Mouse (Mus musculus) heart, postnatal 4 days (tissue): ENCODE measurements at regions not wholly inside any gene's neighbourhood (a gene's known extent, or its start where the extent isn't known, plus 50 kb on each side); places are given as distances from the start of the nearest gene placed in this dataset.
"Not testable (repeated sequence)": the region's sequence is repeated elsewhere in the genome, so short reads cannot be mapped to it uniquely, and the experiment has no call there.

Source experiments
- DNase-seq: peaks from one replicate; pipeline ENCODE4 v3.0.0; 2021

DNA sequence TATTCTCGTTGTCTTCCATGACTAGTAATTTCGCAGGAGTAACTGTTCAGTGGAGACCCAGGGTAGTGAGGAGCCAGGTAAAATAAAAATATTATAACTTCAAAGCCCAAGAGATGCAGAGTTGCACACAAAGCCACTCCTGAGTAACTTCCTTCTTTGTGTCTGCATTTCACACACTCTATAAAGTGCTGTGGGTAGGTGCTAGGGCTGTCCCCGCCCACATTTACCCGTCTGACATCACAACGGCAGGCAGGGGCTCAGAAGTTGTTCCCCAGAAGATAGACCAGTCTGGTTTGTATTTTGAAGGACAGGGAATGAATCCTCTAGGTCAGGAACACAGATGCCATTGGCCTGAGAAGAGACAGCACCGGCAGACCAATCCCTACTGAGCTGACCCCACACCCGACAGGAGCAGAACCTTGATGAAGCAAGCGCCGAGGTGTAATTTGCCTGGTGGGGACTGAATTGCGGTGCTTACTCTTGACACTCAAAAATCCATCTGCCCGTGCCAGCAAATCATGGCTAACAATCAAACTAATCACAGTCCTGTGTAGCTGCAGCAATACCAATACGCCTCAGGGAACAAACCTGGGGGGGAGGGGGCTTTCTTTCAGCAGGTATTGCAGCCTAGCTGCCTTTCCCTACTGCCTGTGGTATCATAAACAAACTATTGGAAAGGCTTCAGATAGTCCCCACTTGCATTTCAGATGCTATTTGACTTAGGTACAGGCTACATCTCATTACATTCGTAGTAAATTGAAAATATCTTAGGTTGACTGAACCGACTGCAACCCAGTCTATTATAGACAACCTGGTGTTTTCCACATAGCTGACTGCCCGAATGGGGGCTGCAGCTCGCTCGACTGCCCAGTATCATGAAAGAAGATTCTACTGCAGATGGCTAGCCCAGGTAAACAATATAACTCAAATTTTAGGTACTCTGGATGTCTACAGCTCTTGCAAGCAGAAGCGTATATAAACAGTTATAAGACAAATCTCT, 175.6 kb downstream of the Basp1 start:
- DNase-seq: no peak

DNA sequence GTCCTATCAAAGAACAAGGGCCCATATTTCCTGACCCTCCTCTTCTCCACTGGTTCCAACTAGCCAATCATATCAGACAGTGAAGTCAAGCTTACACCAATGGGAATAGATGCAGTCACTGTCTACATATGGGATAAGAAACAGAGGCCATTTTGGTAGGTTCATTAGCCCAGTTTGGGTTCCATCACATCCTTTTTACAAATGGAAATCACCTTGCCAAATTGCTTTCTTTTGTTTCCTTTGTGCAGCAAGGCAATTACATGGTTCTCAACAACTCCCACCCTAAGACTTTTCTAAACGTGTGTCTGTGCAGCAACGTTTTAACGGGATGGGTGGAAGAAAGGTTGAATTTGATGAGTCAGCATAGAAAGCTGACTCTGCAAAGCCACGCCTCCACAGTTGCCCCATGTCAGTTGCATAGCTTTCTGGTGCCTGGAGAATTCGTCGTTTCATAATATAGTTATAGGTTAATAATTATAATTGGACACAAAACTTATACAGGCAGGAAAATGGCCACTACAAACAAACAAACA, 177.3 kb downstream of the Basp1 start:
- DNase-seq: no peak

DNA sequence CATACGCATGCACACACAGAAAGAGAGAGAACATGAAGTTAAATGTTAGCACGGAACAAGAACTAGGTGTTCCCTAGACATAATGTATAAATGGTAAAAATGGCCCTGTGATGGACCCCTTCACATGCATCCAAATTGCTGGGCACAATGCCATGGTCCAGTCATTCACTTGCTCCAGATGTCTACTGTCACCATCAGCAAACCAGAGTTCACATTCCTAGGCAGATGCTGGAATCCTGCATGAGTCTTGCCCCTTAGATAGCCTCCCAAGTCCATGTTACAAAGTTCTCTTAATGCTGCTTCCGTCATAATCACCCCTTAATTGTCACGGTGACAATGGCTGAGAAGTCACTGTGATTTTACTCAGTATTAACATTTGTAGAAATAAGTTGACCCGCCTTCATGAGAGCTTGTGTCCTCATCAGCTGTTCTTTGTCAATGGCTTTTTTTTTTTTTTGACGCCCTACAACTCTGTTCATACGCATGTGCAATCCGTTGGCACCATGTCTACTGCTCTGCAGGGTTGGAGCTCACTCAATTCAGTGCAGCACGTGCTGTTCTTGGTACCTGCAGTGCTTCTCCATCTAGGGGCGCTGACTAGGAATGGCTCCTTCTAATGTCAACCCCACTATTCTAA, 179.4 kb downstream of the Basp1 start:
- DNase-seq: no peak

DNA sequence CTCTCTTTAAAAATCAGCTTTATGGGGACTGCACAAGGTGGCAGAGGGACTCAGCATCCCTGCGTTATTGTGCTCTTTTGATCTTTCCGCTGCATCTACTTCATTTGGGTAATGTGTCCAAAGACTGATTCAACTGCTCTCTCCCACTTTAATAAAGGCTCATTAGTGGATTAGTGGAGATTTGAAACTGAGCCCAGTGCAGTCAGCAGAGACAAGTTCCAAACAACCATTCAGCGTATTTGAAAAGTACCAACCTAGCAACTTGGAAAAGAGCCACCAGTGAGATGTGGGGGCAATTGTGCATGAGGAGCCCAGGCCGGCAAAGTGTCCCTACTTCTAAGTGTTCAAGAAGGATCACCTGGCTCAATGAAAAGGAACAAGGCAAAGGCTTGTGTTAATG, 183.4 kb downstream of the Basp1 start:
- no peak for DNase-seq

DNA sequence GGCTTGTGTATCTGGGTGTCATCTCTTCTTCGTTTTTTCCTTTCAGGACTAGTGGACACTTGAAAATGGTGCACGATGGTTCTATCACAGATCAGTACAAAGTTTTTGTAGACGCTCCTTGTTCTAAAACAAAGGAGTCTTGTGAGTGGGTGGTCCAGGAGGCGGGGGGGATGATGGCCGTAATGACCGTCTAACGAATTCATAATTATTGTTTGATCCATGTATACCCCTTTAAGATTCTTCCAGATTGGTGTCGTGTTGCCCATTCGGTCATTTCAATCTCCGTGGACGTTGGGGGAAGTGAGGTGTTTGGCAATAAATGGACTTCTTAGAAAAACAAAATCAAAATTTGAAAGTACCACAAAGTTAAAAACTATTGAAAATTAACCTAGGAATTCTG, 183.8 kb downstream of the Basp1 start:
- DNase-seq: no peak

DNA sequence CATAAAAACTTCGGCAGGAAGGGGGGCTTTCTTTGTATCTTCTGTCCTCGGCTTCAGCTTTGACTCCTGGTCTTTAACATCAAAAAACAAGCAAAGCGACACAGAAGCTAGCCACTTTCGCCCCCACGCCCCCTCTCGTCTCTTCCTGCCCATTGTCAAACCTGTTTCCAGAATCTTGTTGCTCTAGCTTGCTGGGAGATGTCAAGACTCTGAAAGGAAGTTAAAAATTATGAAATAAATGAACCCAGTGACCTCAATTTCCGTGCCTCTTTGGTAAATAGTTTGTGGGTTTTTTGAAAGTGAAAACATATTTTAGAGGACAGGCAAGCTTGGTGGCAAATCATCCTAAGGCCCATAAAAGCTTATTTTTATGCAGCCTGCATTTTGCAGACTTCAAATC, 186.1 kb downstream of the Basp1 start:
- no peak for DNase-seq

DNA sequence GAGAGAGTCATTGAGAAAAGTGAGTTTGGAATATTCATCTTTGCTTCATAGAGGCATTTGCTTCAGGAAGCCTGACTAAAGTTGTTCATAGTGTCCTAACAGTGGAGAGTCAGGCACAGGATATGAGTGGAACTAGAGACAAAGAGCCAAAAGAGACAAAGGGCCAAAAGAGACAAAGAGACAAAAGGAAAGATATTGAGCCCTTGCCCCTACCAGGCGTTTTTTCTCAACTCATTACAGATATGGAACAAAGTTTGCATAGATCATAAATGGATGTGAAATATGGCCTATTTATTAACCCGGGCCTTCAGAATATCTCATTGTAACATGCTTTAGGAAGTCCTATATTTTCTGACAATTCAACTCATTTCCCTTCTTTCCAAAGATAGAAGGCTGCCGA, 187.6 kb downstream of the Basp1 start:
- no peak for DNase-seq

DNA sequence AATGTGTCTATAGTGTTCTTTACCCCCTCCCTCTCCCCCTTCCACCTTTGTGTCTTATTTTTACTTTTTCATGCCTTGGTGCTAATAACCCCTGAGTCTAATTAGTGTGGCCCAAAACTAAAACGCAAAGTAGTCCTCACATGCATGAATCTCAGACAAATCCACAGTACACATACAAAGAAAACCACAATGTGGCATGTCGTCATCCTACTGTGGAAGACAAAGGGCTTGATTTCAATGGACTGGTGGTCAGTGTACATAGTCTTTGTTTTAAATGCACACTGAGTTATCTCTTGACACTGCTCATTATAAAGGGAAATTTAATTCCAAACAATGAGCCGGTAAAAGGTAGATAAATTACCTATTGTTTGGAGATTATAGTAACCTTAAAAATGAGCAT, 188.1 kb downstream of the Basp1 start:
- DNase-seq: no peak

DNA sequence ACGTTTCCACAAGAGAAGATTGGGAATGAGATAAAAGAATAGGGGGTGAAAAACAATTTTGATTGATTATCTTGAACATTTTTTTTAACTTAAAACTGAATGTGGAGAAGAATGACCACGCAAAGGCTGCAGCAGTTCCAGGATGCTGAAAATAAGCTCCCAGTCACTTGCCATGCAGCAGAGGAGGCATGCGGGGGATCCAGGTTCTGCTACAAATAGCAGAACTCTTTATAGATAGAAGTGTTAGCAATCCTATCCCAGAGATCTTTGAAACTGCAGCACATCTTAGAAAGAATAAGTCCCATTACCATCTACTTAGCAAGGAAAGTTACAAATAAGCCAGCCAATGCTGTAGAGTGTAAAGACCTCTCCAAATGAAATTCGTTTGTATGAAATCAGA, 191.8 kb downstream of the Basp1 start:
- DNase-seq: no peak

DNA sequence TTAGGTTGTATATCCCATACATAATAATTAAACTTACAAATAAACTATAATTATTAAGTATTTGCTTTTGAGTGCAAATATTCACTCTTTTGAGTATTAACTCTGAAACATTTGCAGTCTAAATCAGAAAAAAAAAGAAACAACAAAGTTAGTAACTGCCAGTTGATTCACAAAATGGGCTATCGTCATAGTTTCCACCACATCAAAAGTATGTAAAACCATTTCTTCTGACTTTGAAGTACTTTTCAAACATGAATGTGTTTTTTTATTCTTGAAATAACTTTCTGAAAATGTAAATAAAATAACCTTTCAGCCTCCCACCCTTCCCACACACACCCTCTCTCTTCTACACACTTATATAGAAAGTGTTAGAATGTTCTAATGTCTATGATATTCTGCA, 197.2 kb downstream of the Basp1 start:
- DNase-seq: no peak

DNA sequence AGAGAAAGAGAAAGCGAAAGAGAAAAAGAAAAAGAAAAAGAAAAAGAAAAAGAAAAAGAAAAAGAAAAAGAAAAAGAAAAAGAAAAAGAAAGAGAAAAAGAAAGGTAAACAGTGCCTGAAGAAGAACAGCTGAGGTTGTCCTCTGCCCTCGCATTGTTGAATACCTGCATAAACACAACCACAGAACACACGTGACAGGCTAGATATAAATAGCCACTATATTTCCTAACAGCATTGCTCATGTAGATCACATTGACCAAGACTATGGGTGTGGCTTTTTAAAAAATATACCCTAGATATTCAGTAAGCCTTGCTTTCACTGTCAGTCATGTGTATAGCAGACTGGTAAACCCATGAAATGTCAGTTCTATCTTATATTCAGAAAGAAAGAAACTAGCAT, 211.5 kb downstream of the Basp1 start:
- DNase-seq: no peak

DNA sequence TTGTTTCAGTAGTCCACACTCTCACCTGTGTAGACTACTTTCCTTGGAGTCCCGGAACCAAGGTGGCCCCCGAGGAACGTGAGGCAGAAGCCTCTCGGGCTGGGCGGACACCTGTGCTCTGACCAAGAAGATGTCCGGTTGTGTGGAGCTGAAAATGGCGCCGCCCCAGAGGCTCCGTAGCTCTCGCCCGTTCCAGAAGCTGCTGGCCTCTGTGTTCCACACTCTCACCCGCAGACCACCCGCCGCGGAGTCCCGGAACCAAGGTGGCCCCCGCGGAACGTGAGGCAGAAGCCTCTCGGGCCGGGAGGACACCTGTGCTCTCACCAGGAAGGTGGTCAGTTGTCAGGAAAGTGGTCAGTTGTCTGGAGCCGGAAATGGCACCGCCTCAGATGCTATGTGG, 213.3 kb downstream of the Basp1 start:
- not testable (repeated sequence) for DNase-seq

DNA sequence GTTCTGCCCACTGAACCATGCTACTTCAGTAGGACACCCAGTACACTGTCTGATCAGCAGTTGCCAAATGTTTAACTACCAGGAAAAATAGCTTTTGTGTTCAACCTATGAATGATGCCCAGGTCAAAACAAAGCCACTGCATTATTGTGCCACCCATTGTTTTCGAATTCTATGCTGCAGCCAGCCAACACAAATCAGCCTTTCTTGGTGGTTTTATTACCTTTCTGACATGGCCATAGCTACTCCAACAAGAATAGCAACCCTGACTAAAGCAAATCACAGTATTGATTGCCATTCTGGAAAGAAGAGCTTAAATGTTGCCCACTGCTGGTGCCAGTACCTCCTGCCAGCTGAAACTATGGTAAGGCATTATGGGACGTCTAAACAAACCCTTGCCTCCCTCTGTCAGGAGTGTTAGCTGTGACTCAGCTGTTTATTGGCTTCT, 225.7 kb downstream of the Basp1 start:
- no peak for DNase-seq

DNA sequence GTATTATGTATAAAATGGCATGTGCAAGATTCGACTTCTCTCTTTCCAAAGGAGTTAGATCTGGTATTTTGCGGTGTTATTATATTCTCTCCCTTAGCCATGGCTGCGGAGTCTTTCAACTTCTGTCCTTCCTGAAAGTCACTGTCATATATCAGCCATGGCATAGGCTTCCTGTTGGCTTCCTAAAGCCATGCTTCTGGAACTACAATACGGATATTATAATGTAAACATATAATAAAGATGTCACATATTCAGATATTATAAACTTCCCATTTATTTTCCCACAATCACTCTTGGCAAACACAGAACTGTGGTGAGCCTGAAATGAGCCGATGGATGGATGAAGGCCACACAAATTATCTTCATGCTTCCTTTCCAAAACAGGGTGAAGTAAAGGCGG, 240.8 kb downstream of the Basp1 start:
- no peak for DNase-seq

DNA sequence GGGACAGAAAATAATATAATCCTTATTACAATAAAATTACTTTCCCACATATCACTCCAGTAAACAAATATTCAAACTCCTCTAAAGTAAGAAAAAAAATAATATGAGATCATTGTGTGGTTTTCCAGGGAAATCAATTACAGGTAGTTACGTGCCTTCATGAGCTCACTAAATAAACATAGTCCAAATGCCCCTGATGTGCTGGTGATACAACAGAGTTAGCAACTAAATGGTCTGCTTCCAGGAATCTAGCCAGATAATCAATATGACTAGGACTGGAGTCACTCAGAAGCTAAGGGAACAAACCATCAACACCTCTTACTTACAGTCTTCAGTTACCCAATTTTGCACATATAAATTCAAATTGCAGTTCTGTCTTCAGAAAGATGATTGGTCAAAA, 267.2 kb downstream of the Basp1 start:
- DNase-seq: no peak

DNA sequence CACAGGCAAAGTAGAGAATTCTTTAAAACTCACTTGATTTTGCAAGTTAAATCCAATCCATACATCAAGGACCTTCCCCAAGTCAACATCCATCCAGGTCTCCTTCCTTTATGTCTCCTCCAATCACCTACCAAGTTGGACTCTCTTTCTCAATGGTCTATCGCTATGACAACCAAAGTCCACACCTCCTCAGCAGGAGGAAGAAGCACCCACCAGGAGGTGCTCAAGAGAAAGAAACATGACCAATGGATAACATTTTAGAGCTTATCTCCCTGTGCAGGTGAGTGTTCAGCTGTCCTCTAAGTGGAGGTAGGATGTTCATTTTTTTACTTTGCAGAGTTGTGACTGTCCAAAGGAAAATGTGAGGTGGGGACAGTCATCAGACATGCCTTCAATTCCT, 269.3 kb downstream of the Basp1 start:
- DNase-seq: no peak

DNA sequence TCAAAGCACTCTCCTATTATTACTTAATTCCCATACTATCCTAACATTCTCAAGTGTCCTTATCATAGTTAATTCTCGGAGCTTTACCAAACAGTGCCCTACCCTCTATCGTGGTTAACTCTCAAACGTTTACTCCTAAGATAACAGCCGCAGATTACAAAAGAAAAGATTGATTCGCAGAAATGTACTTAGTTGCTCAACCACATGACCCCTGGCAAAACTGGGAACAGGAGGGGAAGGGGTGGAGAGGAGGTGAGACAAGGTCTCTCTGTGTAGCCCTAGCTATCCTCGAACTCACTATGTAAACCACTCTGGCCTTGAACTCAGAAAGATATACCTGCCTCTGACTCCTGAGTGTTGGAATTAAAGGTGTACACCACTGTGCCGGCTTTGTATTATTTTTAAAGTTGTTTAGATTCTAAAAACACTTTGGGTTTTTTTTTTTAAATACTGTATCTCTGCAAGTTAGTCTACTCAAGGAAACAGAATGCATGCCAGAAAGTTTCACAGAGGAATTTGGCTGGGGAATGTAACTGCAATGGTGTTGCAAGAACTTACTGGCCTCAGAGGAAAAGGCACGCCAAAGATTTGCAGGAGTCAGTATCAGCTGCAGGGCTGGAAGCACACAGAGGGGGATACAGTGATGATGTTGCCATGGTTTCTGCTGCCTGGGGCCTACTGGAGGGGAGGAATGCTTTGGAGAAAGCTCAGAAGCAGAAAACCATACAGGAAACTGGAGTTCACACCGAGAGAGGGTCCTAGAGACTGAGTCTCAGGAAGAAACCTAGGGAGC, 273.0 kb downstream of the Basp1 start:
- DNase-seq: peak; percentile 17

DNA sequence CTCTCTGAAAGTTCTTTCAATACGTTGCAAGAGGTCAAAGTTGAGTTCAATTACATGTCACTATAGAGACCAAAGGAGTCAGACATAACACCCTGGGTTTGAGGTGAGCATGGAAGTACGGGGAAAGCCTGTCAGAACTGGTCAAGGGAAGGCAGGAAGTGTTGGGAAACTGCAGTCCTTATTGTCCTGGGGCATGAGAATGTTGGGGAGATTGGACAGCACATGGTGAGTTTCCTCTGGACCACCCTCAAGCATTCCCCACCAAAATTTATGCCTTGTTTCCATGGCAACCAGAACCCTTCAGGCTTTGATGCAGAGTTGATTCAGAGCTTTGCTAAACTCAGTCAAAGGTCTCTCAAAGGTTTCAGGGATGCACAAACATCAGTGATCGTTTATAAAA, 276.5 kb downstream of the Basp1 start:
- no peak for DNase-seq

DNA sequence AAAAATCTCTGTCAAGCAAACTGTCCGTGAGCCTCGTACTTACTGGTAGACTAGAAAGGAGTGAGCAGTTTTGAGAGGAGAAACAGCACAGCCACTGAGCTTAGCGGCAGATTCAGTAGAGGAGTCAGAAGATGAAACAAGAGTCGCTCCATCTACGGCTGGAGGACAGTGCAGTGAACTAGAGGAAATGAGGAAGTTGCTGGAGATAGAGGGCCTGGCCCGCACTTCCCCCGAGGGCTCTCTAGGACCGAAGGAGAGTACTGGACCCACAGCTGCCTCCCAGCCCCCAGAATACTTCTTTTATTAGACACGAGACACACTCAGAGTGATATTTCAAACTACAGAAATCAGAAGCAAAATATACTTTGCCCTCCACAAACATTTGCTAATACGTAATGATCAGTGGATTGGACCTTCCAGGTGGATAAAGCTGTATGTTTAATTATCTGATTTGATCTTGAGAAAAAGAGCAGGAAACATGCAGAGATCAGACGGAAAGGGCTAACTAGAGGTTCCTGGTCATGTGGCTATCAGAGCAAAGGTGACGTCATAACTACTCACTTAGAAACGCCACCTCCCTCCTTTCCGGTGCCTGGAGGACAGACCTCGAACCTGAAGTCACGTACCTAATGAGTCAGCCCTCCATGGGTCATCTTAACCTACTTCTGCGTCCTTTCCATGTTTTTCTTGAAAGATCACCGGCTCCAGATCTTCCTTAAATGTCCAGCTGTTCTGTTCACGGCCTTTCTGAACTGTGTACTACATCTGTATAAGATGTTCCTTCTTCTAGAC, 277.9 kb downstream of the Basp1 start:
- DNase-seq: no peak

DNA sequence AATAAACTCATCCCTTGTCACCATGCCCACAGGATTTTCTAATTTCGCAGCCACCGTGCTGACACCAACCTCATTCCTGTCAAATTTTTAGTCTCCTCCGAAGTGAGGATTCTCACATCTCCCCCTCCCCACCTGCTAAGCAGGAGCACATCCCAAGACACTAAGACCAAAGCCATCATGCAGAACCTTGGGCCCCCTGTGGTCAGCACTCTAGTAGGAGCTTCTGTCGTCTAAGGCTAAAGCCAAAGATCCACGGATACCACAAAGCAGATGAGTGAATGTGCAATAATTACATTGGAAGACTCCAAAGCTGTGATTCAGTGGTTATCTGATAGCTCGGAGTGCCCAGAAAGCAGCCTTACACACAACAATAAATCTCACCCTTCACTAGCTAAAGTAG, 283.5 kb downstream of the Basp1 start:
- DNase-seq: no peak

DNA sequence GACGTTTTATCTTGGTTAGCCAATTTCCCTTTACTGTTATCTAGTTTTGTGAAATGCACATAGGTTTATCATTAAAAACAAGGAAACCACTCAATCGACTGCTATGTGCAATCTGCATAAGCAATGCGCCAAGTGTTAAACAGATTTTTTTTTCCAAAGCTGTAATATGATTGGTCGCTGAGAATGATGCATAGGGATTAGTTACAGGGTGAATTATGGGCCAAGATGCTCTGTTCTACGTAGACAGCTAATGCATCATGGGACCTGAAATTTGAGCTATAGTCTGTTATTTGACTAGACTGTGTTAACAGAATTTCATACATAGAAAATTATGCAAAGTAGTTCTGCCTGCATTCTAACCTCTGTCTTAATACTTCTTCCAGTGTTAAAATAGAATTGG, 284.0 kb downstream of the Basp1 start:
- no peak for DNase-seq

DNA sequence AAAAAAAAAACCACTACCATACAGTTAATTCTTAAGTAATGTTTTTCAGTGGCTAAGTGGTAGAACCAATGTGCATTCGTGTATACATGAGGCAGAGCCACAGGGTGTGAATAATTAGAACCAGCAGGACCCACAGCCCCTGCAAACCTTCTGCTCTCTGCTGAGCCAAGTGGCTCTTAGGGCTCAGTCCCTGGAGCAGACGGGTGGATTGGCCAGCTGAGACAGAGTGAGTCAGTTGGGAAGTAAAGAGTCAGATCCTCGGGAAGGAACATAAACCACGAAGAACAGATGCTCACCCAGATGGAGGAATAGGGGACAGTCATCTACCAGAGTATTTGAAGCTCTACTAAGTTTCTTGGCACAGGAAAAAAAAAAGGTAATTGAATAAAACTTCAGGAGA, 293.1 kb downstream of the Basp1 start:
- DNase-seq: no peak
